Mouse (Mus musculus) liver, adult 2 months (tissue): Measurements from ENCODE around the gene Gpr18.

Experiments used
- CTCF ChIP-seq: fragments of 200-500 bp; IDR thresholded peaks from 2 replicates; pipeline ENCODE4 v1.5.1; 2011; ENCODE audit warnings: low read depth, low read length, control low read depth
- POLR2A ChIP-seq: fragments of 200-500 bp; IDR thresholded peaks from 2 replicates; pipeline ENCODE4 v1.6.1; 2011; ENCODE audit warnings: low read length, control low read depth; ENCODE audit not compliant: insufficient read depth; ENCODE audit errors: extremely low read depth

DNA sequence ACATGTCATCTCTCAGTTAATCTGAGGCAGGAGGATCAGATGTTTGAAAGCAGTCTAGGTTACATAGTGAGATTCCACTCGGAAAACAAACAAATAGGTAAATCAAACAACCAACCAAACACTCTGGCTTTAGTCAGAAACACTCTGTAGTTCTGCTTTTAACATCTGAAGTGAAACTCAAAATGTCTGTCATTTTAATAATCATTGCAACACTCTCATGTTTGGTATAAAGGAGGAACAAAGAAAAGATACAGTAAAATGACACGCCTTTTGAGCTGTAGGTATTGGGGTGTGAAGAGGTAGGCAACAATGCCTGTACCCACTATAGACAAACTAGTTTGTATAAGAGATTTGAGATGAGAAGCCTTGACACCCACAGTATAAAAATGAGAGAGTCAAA is 42.4 kb downstream of the Gpr18 start:
- TF ChIP-seq CTCF (no peak), POLR2A (no peak)
